Mouse (Mus musculus) cortical plate, adult 2 months (tissue): ENCODE measurements around the gene Fen1.

Experiments
- CTCF ChIP-seq: fragments of 200-500 bp; IDR thresholded peaks from 2 replicates; pipeline ENCODE4 v1.5.1; 2011; ENCODE audit warnings: mild to moderate bottlenecking, control low read depth, low read length; ENCODE audit not compliant: insufficient read depth; ENCODE audit errors: extremely low read depth
- POLR2A ChIP-seq: fragments of 200-500 bp; IDR thresholded peaks from 2 replicates; pipeline ENCODE4 v1.6.1; 2011; ENCODE audit warnings: mild to moderate bottlenecking, low read length, control low read depth; ENCODE audit not compliant: insufficient read depth; ENCODE audit errors: extremely low read depth

GRCm38 (mm10) chr19:10239975-10240653 is 36.1 kb upstream of the Fen1 start:
- no peak for TF ChIP-seq CTCF
- no peak for TF ChIP-seq POLR2A
